Mouse (Mus musculus) embryonic facial prominence, embryonic 11.5 days (tissue): Measurements from ENCODE around the gene Ifitm2. TPM values are rescaled to one million over a fixed set of nuclear protein-coding genes. Genes with fewer than 3 reads are reported as not detected.

Experiments used
- ATAC-seq: fragments of 200-750 bp; cut with Nextera tagmentation; replicated peaks from 2 replicates; pipeline ENCODE4 v1.8.0; 2017; ENCODE audit warnings: low read depth; ENCODE audit not compliant: insufficient number of reproducible peaks, low FRiP score, low TSS enrichment
- DNase-seq: peaks from one replicate; pipeline ENCODE4 v3.0.0-alpha.2; 2015; ENCODE audit warnings: low spot score
- H3K27ac ChIP-seq: fragments of 300-500 bp; sonication (generic); replicated peaks from 2 replicates; pipeline ENCODE4 v1.5.1; 2014; ENCODE audit warnings: mild to moderate bottlenecking, low read depth, low read length, control low read depth
- H3K27me3 ChIP-seq: fragments of 300-500 bp; sonication (generic); 2 replicates; pipeline ENCODE4 v1.6.1; 2014; ENCODE audit warnings: mild to moderate bottlenecking, low read length, moderate library complexity, mixed read lengths; ENCODE audit not compliant: control insufficient read depth, insufficient read depth
- H3K36me3 ChIP-seq: fragments of 300-500 bp; sonication (generic); replicated peaks from 2 replicates; pipeline ENCODE4 v1.6.1; 2014; ENCODE audit warnings: low read depth, mild to moderate bottlenecking, low read length, moderate library complexity, mixed read lengths; ENCODE audit not compliant: control insufficient read depth, insufficient read depth
- H3K4me1 ChIP-seq: fragments of 300-500 bp; sonication (generic); 2 replicates; pipeline ENCODE4 v1.6.1; 2014; ENCODE audit warnings: low read length, mixed read lengths; ENCODE audit not compliant: control insufficient read depth, insufficient read depth
- H3K4me2 ChIP-seq: fragments of 300-500 bp; sonication (generic); 2 replicates; pipeline ENCODE4 v1.6.1; 2014; ENCODE audit warnings: low read depth, mild to moderate bottlenecking, control low read depth, low read length, moderate library complexity
- H3K4me3 ChIP-seq: fragments of 300-500 bp; sonication (generic); 2 replicates; pipeline ENCODE4 v1.5.1; 2014; ENCODE audit warnings: low read depth, low read length, control low read depth
- H3K9ac ChIP-seq: fragments of 300-500 bp; sonication (generic); replicated peaks from 2 replicates; pipeline ENCODE4 v1.6.1; 2014; ENCODE audit warnings: mild to moderate bottlenecking, control low read depth, low read length
- H3K9me3 ChIP-seq: fragments of 300-500 bp; sonication (generic); replicated peaks from 2 replicates; pipeline ENCODE4 v1.6.1; 2016; ENCODE audit warnings: mild to moderate bottlenecking, low read length, inconsistent platforms, mixed read lengths; ENCODE audit not compliant: control insufficient read depth
- WGBS: fragments of 180-500 bp; shearing (Covaris S2); extraction: QIAGEN DNeasy Blood & Tissue Kit; methylation state at CpG from one replicate; pipeline ENCODE4 v1.1.7; 2014; 5-methylcytosine and 5-hydroxymethylcytosine counted together
- polyA plus RNA-seq: library from polyadenylated mRNA; unstranded; fragments of >200 nt; fragmentation: Nextera tagmentation; extraction: Ambion mirVana; gene quantifications from 2 replicates; pipeline ENCODE4 v1.2.1, GENCODE M21; 2014

The Ifitm2 gene
- polyA plus RNA-seq, 1 experiment from 2014 or later, result 595 TPM

GRCm38 (mm10) chr7:140945247-140945646, 10.5 kb downstream of the Ifitm2 start:
- H3K27ac ChIP-seq, result no peak overlapping the region
- no peak for ATAC-seq
- H3K4me3 ChIP-seq, result no peak overlapping the region
- no peak overlapping the region for H3K9ac ChIP-seq
- no peaks in the 10 kb centered on the region for H3K27me3 ChIP-seq
- H3K4me2 ChIP-seq, result no peak overlapping the region
- no peak for DNase-seq
- 92% methylated on average over 5 of the region's 5 CpGs for WGBS
- no peaks in the 10 kb centered on the region for H3K9me3 ChIP-seq
- no peaks in the 10 kb centered on the region; the same call in 1 of the 2 replicates for H3K36me3 ChIP-seq
- no peaks in the 10 kb centered on the region for H3K4me1 ChIP-seq

GRCm38 (mm10) chr7:140944236-140944635, 11.6 kb downstream of the Ifitm2 start:
- Histone ChIP-seq H3K4me1 (no peaks in the 10 kb centered on the region; the same call in 1 of the 2 replicates), H3K9ac (no peak overlapping the region), H3K9me3 (no peaks in the 10 kb centered on the region), H3K27me3 (no peaks in the 10 kb centered on the region), H3K4me3 (no peak overlapping the region), H3K27ac (no peak overlapping the region), H3K4me2 (no peak overlapping the region), H3K36me3 (no peaks in the 10 kb centered on the region; the same call in 1 of the 2 replicates)
- WGBS, result 87% methylated on average over 7 of the region's 7 CpGs
- ATAC-seq, result no peak
- no peak for DNase-seq

GRCm38 (mm10) chr7:140943356-140943755, 12.4 kb downstream of the Ifitm2 start:
- WGBS, result 88% methylated on average over 4 of the region's 4 CpGs
- H3K4me2 ChIP-seq, result no peak overlapping the region
- no peak overlapping the region for H3K27ac ChIP-seq
- DNase-seq, result no peak
- no peaks in the 10 kb centered on the region for H3K27me3 ChIP-seq
- H3K36me3 ChIP-seq, result no peaks in the 10 kb centered on the region; the same call in 1 of the 2 replicates
- no peaks in the 10 kb centered on the region for H3K9me3 ChIP-seq
- H3K4me3 ChIP-seq, result no peak overlapping the region
- H3K9ac ChIP-seq, result no peak overlapping the region
- no peak for ATAC-seq
- H3K4me1 ChIP-seq, result no peaks in the 10 kb centered on the region; the same call in 1 of the 2 replicates

GRCm38 (mm10) chr7:140942811-140943210, 13.0 kb downstream of the Ifitm2 start:
- no peaks in the 10 kb centered on the region; the same call in 1 of the 2 replicates for H3K4me1 ChIP-seq
- DNase-seq, result no peak
- H3K9me3 ChIP-seq, result no peaks in the 10 kb centered on the region
- H3K27ac ChIP-seq, result no peak overlapping the region
- H3K4me2 ChIP-seq, result no peak overlapping the region
- 87% methylated on average over 10 of the region's 10 CpGs for WGBS
- no peak for ATAC-seq
- H3K36me3 ChIP-seq, result no peaks in the 10 kb centered on the region; the same call in 1 of the 2 replicates
- no peaks in the 10 kb centered on the region for H3K27me3 ChIP-seq
- no peak overlapping the region for H3K9ac ChIP-seq
- H3K4me3 ChIP-seq, result no peak overlapping the region

GRCm38 (mm10) chr7:140942341-140942740, 13.4 kb downstream of the Ifitm2 start:
- Histone ChIP-seq H3K27ac (no peak overlapping the region), H3K4me3 (peak overlapping the region; percentile 49), H3K27me3 (no peaks in the 10 kb centered on the region), H3K9me3 (no peaks in the 10 kb centered on the region), H3K4me2 (peak overlapping the region; percentile 64), H3K9ac (peak overlapping the region; percentile 74), H3K36me3 (no peaks in the 10 kb centered on the region; the same call in 1 of the 2 replicates), H3K4me1 (no peaks in the 10 kb centered on the region; the same call in 1 of the 2 replicates)
- ATAC-seq (no peak), DNase-seq (no peak)
- 67% methylated on average over 9 of the region's 9 CpGs for WGBS

GRCm38 (mm10) chr7:140941222-140942051, 14.3 kb downstream of the Ifitm2 start, which contains the start of gene Pgghg:
Gene Pgghg (plus strand): TSS chr7:140941391.
- Histone ChIP-seq H3K9ac (peak within 1 kb of the TSS; percentile 74), H3K36me3 (no peaks in the 10 kb centered on the region; the same call in 1 of the 2 replicates), H3K4me2 (peak within 1 kb of the TSS; percentile 64), H3K4me1 (no peaks in the 10 kb centered on the region; the same call in 1 of the 2 replicates), H3K9me3 (no peaks in the 10 kb centered on the region), H3K27ac (0 out of 2 replicates have a peak within 1 kb of the TSS, but pooled peaks have one; percentile 22), H3K4me3 (peak within 1 kb of the TSS; percentile 49), H3K27me3 (no peaks in the 10 kb centered on the region)
- ATAC-seq (peak; percentile 74), DNase-seq (peak; percentile 88)
- WGBS, result 3% methylated on average over 33 of the region's 33 CpGs

- Histone ChIP-seq H3K9me3 (no peaks in the 10 kb centered on the region), H3K9ac (no peak overlapping the region), H3K27me3 (no peaks in the 10 kb centered on the region), H3K27ac (peak overlapping the region; percentile 38; the same call in 1 of the 2 replicates), H3K4me1 (no peaks in the 10 kb centered on the region; the same call in 1 of the 2 replicates), H3K4me2 (0 out of 2 replicates have a peak overlapping the region, but pooled peaks have one; percentile 17), H3K4me3 (no peak overlapping the region), H3K36me3 (no peaks in the 10 kb centered on the region; the same call in 1 of the 2 replicates)
- ATAC-seq, result peak; percentile 50
- WGBS, result 3% methylated on average over 8 of the region's 8 CpGs
- peak; percentile 85 for DNase-seq
Observed at GRCm38 (mm10) chr7:140939669-140940171, 16.1 kb downstream of the Ifitm2 start.

GRCm38 (mm10) chr7:140938896-140939295, 16.9 kb downstream of the Ifitm2 start:
- ATAC-seq (no peak), DNase-seq (no peak)
- no peak overlapping the region for H3K4me3 ChIP-seq
- H3K9ac ChIP-seq, result no peak overlapping the region
- H3K4me2 ChIP-seq, result no peak overlapping the region
- H3K36me3 ChIP-seq, result no peaks in the 10 kb centered on the region
- H3K9me3 ChIP-seq, result no peaks in the 10 kb centered on the region
- WGBS, result 17% methylated on average over 2 of the region's 2 CpGs
- H3K4me1 ChIP-seq, result no peaks in the 10 kb centered on the region; the same call in 1 of the 2 replicates
- no peak overlapping the region for H3K27ac ChIP-seq
- no peaks in the 10 kb centered on the region for H3K27me3 ChIP-seq
